Mouse (Mus musculus) adrenal gland, adult 8-10 months (tissue): ENCODE data around the gene Hrg. TPM values are rescaled to one million over a fixed set of nuclear protein-coding genes. Genes with fewer than 3 reads are reported as not detected.
A peak's percentile ranks its signal among the peaks of the same experiment; 100 is the strongest.

Experiments used
- DNase-seq: peaks from one replicate; pipeline ENCODE4 v3.0.0; 2022
- total RNA-seq, 4 experiments: library from RNA; stranded (reverse); gene quantifications; 2 replicates each; pipeline ENCODE4 v1.2.4; 2022

The Hrg gene
- total RNA-seq, 4 experiments from 2014 or later, result 0.20 to 0.46 TPM; not detected in 2

DNA sequence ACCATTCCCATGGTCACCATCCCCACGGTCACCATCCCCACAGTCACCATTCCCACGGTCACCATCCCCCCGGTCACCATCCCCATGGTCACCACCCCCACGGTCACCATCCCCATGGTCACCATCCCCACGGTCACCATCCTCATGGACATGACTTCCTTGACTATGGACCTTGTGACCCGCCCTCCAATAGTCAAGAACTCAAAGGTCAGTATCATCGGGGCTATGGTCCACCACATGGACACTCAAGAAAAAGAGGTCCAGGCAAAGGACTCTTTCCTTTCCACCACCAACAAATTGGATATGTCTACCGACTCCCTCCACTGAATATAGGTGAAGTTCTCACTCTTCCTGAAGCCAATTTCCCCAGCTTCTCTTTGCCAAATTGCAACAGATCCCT, 10.2 kb downstream of the Hrg start:
- DNase-seq, result no peak

GRCm38 (mm10) chr16:22962256-22962655, 11.4 kb downstream of the Hrg start:
- DNase-seq, result no peak

GRCm38 (mm10) chr16:22963293-22963692, 12.4 kb downstream of the Hrg start:
- DNase-seq, result no peak

GRCm38 (mm10) chr16:22967383-22968030, 16.6 kb downstream of the Hrg start:
- DNase-seq, result no peak

- DNase-seq, result peak; percentile 33
Measured at GRCm38 (mm10) chr16:22996951-22997350, 46.1 kb downstream of the Hrg start.

Other genes starting within 250 kb of the Hrg start
- not detected for gene Crygs, start 139.5 kb upstream of the Hrg start, total RNA-seq
- 10 to 100 TPM; 19.2 to 26.1 (median 23.1) TPM for gene Tbccd1, start 93.4 kb upstream of the Hrg start, total RNA-seq
- gene Dnajb11, start 93.2 kb upstream of the Hrg start, total RNA-seq, result 10 to 100 TPM; 55.9 to 75.2 (median 64.1) TPM
- 1 to 10 TPM; 6.1 to 8.4 (median 7.2) TPM for gene Ahsg, start 59.8 kb upstream of the Hrg start, total RNA-seq
- 10 to 100 TPM in 2 of 4 experiments, 1 to 10 TPM in 2; 2.4 to 25.4 (median 6.9) TPM for gene Fetub, start 32.7 kb upstream of the Hrg start, total RNA-seq
- gene Kng2, start 78.4 kb downstream of the Hrg start, total RNA-seq, result 1 to 10 TPM; 3.6 to 5.7 (median 4.7) TPM
- gene Kng1, start 106.8 kb downstream of the Hrg start, total RNA-seq, result 1 to 10 TPM in 1 of 4 experiments, under 1 TPM in 3; 0.18 to 1.0 (median 0.52) TPM
- gene Eif4a2, start 156.4 kb downstream of the Hrg start, total RNA-seq, result 100 to 1,000 TPM; 551 to 775 (median 679) TPM
- 10 to 100 TPM in 1 of 4 experiments, 1 to 10 TPM in 3; 7.1 to 10.8 (median 9.2) TPM for gene Rfc4, start 176.7 kb downstream of the Hrg start, total RNA-seq
- 100 to 1,000 TPM; 199 to 471 (median 253) TPM for gene Adipoq, start 195.5 kb downstream of the Hrg start, total RNA-seq